ENCODE assay signal across 9 mouse cellular contexts in the genomic region with DNA sequence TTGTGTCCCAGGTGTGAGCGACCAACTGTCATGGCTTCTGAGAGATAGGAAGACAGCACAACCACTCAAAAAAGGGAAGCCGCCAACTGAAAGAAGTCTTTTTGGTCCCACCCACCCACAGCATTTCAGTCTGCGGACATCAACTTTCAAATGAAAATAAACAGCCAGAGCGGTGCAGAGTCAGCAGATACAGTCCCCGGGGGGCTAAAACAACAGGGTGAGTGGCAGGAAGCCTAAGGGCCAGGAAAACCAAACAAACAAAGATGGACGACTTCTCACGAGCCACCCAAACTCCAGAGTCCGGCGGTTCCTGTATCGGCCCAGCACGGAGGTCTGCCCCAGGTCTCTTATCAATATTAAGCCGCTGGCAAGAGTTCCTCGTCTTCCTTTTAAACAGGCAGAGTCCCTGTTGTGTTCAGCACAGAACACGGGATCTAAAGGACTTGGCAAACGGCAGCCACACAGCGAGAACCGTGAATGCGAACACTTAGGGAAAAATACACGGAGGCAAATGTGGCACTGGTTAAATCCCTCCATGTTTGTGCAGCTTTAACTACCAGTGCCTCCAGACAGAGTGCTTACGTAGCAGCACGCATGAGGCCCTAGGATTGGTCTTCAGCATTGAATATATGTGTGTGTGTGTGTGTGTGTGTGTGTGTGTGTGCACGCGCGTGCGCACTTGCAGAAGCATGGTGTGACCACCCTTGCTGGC. TPM values are rescaled to one million over a fixed set of nuclear protein-coding genes. Genes with fewer than 3 reads are reported as not detected.
DNase-seq lines count a peak whose midpoint lies in the region; ATAC-seq and TF ChIP-seq lines count a peak whose summit lies in the region.
"Had no signal": no experiment of that assay in that cellular context is flagged by ENCODE, and none has a peak within 500 bp of the region (broad histone marks: within the 10 kb centered on the region; RNA-seq: fewer than 3 reads in every experiment).

No protein-coding gene starts in this region.

- H3K4me3 ChIP-seq in liver, embryonic 13.5 days (replicated peaks) = peak overlapping the region; percentile 26
- peak overlapping the region; percentile 9 for H3K4me3 ChIP-seq in stomach, embryonic 16.5 days (replicated peaks; ENCODE audit: low read length)
- H3K4me3 ChIP-seq: megakaryocyte, embryonic 14.5 days had no signal

- H3K9me3 ChIP-seq in liver, embryonic 13.5 days (replicated peaks) = no peaks in the 10 kb centered on the region
- H3K9me3 ChIP-seq in stomach, embryonic 16.5 days (replicated peaks; ENCODE audit: control insufficient read depth, low read length) = no peaks in the 10 kb centered on the region

- no peak for TF ChIP-seq POLR2A in brain, embryonic 14.5 days (IDR thresholded peaks at IDR 0.05; ENCODE audit: borderline replicate concordance, extremely low read depth, insufficient read depth, insufficient read length, poor library complexity, severe bottlenecking)

- 0 out of 2 replicates have a peak, but pooled peaks have one; percentile 23 for ATAC-seq in liver, embryonic 13.5 days (ENCODE audit: low read depth)
- ATAC-seq in stomach, embryonic 16.5 days (ENCODE audit: insufficient read depth, low FRiP score) = no peak
- ATAC-seq in activated CD4-positive, CD25-positive, alpha-beta regulatory T cell, adult 4 months = no peak

- whole genome bisulfite sequencing in liver, embryonic 13.5 days (ENCODE audit: insufficient replicate concordance) = 44% methylated on average over 25 of the region's 25 CpGs
- WGBS in stomach, embryonic 16.5 days = 43% methylated on average over 25 of the region's 25 CpGs

- H3K4me2 ChIP-seq in liver, embryonic 13.5 days = peak overlapping the region; percentile 50
- peak overlapping the region; percentile 37 for H3K4me2 ChIP-seq in stomach, embryonic 16.5 days (ENCODE audit: low read depth, low read length)

- DNase-seq in CD4-positive helper T cell, adult 2 months (ENCODE audit: low read depth, low spot score) = peak; percentile 41
- DNase-seq in brain, embryonic 14.5 days (ENCODE audit: low read depth) = peak; percentile 25
- DNase-seq in heart, postnatal 36 days = peak; percentile 15 to 19
- no peak for DNase-seq in liver, embryonic 13.5 days
- DNase-seq in gastrocnemius, adult 18-20 months (ENCODE audit: low spot score) = no peak
- no peak for DNase-seq in left cerebral cortex, adult 11 months (ENCODE audit: low spot score)

- intact Hi-C loops in heart, postnatal 36 days (cut with DNase I) = no loop called here

- H3K27ac ChIP-seq in liver, embryonic 13.5 days = peak overlapping the region; percentile 5; the same call in 1 of the 2 replicates
- H3K27ac ChIP-seq in stomach, embryonic 16.5 days (ENCODE audit: low read length) = no peak overlapping the region

- H3K27me3 ChIP-seq in liver, embryonic 13.5 days = no peaks in the 10 kb centered on the region
- no peaks in the 10 kb centered on the region for H3K27me3 ChIP-seq in stomach, embryonic 16.5 days (ENCODE audit: control insufficient read depth, insufficient read depth, low read length)
- H3K27me3 ChIP-seq: megakaryocyte, embryonic 14.5 days had no signal

- peak overlapping the region; percentile 19; the same call in 1 of the 2 replicates for H3K9ac ChIP-seq in liver, embryonic 13.5 days
- no peak overlapping the region for H3K9ac ChIP-seq in stomach, embryonic 16.5 days (ENCODE audit: low read length)

- no peaks in the 10 kb centered on the region for H3K36me3 ChIP-seq in liver, embryonic 13.5 days
- H3K36me3 ChIP-seq in stomach, embryonic 16.5 days (ENCODE audit: control insufficient read depth, insufficient read depth, low read length) = no peaks in the 10 kb centered on the region

- TF ChIP-seq CTCF in brain, embryonic 14.5 days (IDR thresholded peaks at IDR 0.05; ENCODE audit: borderline replicate concordance, extremely low read depth, insufficient read depth, insufficient read length) = no peak

- peaks cover 27% of the 10 kb centered on the region for H3K4me1 ChIP-seq in liver, embryonic 13.5 days (replicated peaks)
- H3K4me1 ChIP-seq in stomach, embryonic 16.5 days (ENCODE audit: control insufficient read depth, insufficient read depth, low read length) = no peaks in the 10 kb centered on the region

RNA-seq across cellular contexts. Expression of a gene that starts 53.4 kb away (rescaled TPM):
- polyA plus RNA-seq in brain, embryonic 14.5 days (2012; rRNA removed) = 11.2 and 11.7 TPM in 2 replicates
- 1 to 10 TPM; 5.2 to 6.3 TPM for total RNA-seq in heart, postnatal 36 days (2021)
- 7.0 TPM in 2 replicates for polyA plus RNA-seq in liver, embryonic 13.5 days (2015; fragmentation: Nextera tagmentation; extraction: Ambion mirVana)
- 41.0 and 42.3 TPM in 2 replicates for polyA plus RNA-seq in stomach, embryonic 16.5 days (2015; fragmentation: Nextera tagmentation; extraction: Ambion mirVana)
- 1 to 10 TPM; 6.6 to 7.1 TPM for total RNA-seq in gastrocnemius, adult 18-20 months (2021)
- 10 to 100 TPM; 17.2 to 17.6 TPM for polyA plus RNA-seq in activated CD4-positive, CD25-positive, alpha-beta regulatory T cell, adult 4 months (2017; shearing (Covaris generic))

Comparison
In these comparisons a context has a peak if more than half of its experiments do, and no peak if none do; other contexts are left out.
1. DNase-seq: peak in CD4-positive helper T cell, adult 2 months (single experiment), brain, embryonic 14.5 days (single experiment) and heart, postnatal 36 days (2 of 2); none in liver, embryonic 13.5 days (single experiment), gastrocnemius, adult 18-20 months (single experiment) and left cerebral cortex, adult 11 months (single experiment).